Mouse (Mus musculus) cerebellum, adult 2 months (tissue): ENCODE measurements around the gene Cda. TPM values are rescaled to one million over a fixed set of nuclear protein-coding genes. Genes with fewer than 3 reads are reported as not detected.
"Not testable (repeated sequence)": the region's sequence is repeated elsewhere in the genome, so short reads cannot be mapped to it uniquely, and the experiment has no call there.

Experiments used
- DNase-seq, 2 experiments: peaks; one replicate each; pipeline ENCODE4 v3.0.0; 2021
- H3K27ac ChIP-seq: fragments of 200-500 bp; 2 replicates; pipeline ENCODE4 v1.5.1; 2012; ENCODE audit warnings: low read length, control low read depth, inconsistent platforms; ENCODE audit not compliant: insufficient read depth
- H3K27me3 ChIP-seq: fragments of 200-500 bp; 2 replicates; pipeline ENCODE4 v1.6.1; 2012; ENCODE audit warnings: inconsistent platforms, mild to moderate bottlenecking, low read length, moderate library complexity; ENCODE audit not compliant: control insufficient read depth, insufficient read depth
- H3K4me1 ChIP-seq: fragments of 200-500 bp; 2 replicates; pipeline ENCODE4 v1.6.1; 2011; ENCODE audit warnings: low read length; ENCODE audit not compliant: control insufficient read depth, insufficient read depth
- H3K4me3 ChIP-seq: fragments of 200-500 bp; replicated peaks from 2 replicates; pipeline ENCODE3; 2011; ENCODE audit warnings: mild to moderate bottlenecking, low read depth, low read length, control low read depth; ENCODE audit not compliant: insufficient read depth
- CTCF ChIP-seq: fragments of 200-500 bp; IDR thresholded peaks from 2 replicates; pipeline ENCODE4 v1.5.1; 2011; ENCODE audit warnings: low read depth, mild to moderate bottlenecking, control low read depth, low read length, moderate library complexity, borderline replicate concordance; ENCODE audit not compliant: insufficient read depth
- POLR2A ChIP-seq: fragments of 200-500 bp; IDR thresholded peaks from 2 replicates; pipeline ENCODE4 v1.6.1; 2011; ENCODE audit warnings: low read length, control low read depth, borderline replicate concordance; ENCODE audit not compliant: insufficient read depth
- WGBS: fragments of 180-500 bp; shearing (Covaris S2); methylation state at CpG from one replicate; pipeline ENCODE4 v1.1.7; 2018; 5-methylcytosine and 5-hydroxymethylcytosine counted together
- polyA plus RNA-seq: library from polyadenylated mRNA; depleted of rRNA; stranded (reverse); fragments of >200 nt; gene quantifications from 2 replicates; pipeline ENCODE4 v1.2.3, GENCODE M21; 2012

The Cda gene
- polyA plus RNA-seq, 1 experiment, result 15.4 TPM

- TF ChIP-seq CTCF (peak; percentile 52; the same call in 1 of the 2 replicates), POLR2A (no peak)
These were observed 27.8 kb downstream of the Cda start for GRCm38 (mm10) chr4:138339963-138340362.

GRCm38 (mm10) chr4:138337341-138337740 is 30.5 kb downstream of the Cda start:
- H3K27me3 ChIP-seq, result no peaks in the 10 kb centered on the region
- peaks cover 19% of the 10 kb centered on the region for H3K4me1 ChIP-seq
- no peak for TF ChIP-seq POLR2A
- no peak for TF ChIP-seq CTCF
- no peak overlapping the region for H3K4me3 ChIP-seq
- H3K27ac ChIP-seq, result no peak overlapping the region
- 90% methylated on average over 9 of the region's 9 CpGs for WGBS
- DNase-seq, result no peak

More at GRCm38 (mm10) chr4:138339963-138340362, 27.8 kb downstream of the Cda start:
- WGBS, result 39% methylated on average over 4 of the region's 4 CpGs
- Histone ChIP-seq H3K4me3 (no peak overlapping the region), H3K27ac (no peak overlapping the region), H3K4me1 (peaks cover 35% of the 10 kb centered on the region), H3K27me3 (no peaks in the 10 kb centered on the region)
- DNase-seq, result peak; percentile 44 to 58

DNA sequence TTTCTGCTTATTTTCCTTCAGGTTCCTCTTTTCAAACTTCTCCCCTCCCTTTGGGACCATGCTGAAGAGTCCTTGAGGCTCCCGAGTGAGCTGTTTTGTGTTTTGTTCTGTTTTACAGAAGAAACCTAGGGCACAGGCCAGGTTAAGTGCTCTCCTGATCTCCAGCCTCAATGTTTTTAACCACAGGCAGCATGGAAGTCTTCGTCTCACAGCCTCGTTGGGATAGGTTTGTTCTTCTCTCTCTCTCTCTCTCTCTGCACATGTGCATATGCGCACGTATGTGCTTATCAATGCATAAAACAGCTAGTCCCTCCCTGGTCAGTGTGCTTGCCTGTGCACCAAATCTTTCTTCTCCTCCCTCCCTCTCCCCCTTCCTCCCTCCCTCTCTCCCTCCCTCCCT is 30.9 kb downstream of the Cda start:
- Histone ChIP-seq H3K4me1 (peaks cover 19% of the 10 kb centered on the region), H3K27me3 (no peaks in the 10 kb centered on the region), H3K4me3 (no peak overlapping the region), H3K27ac (no peak overlapping the region)
- WGBS, result 87% methylated on average over 5 of the region's 5 CpGs
- TF ChIP-seq CTCF (no peak), POLR2A (no peak)
- DNase-seq, result no peak

- WGBS, result 87% methylated on average over 6 of the region's 6 CpGs
These were observed 32.1 kb downstream of the Cda start for GRCm38 (mm10) chr4:138335648-138336047.

GRCm38 (mm10) chr4:138335036-138335435 is 32.8 kb downstream of the Cda start:
- Histone ChIP-seq H3K4me3 (no peak overlapping the region), H3K27ac (no peak overlapping the region), H3K4me1 (peaks cover 12% of the 10 kb centered on the region), H3K27me3 (no peaks in the 10 kb centered on the region)
- no peak for TF ChIP-seq POLR2A
- TF ChIP-seq CTCF, result no peak
- peak; percentile 14 to 48 for DNase-seq
- 39% methylated on average over 12 of the region's 12 CpGs for WGBS

More at GRCm38 (mm10) chr4:138335648-138336047, 32.1 kb downstream of the Cda start:
- H3K4me3 ChIP-seq, result no peak overlapping the region
- no peak overlapping the region for H3K27ac ChIP-seq
- no peak for TF ChIP-seq POLR2A
- H3K4me1 ChIP-seq, result peaks cover 18% of the 10 kb centered on the region
- no peaks in the 10 kb centered on the region for H3K27me3 ChIP-seq
- no peak for DNase-seq

DNA sequence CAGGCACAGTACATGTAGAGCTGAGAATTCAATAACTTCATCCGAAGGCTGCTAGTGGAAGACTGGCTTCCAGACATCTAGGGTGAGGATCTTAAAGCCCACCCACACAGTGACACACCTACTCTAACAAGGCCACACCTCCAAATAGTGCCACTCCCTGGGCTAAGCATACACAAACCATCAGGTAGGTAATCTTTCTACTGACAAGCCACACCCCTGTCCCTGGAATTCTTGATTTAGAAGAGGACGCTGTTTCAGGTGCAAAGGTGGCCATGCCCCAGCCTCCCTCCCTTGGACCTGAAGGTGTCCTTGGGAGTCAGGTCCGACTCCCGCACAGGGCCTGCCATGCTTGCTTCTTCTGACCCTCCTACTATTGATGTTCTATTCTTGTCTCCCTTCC is 34.7 kb downstream of the Cda start:
- H3K27ac ChIP-seq, result no peak overlapping the region
- WGBS, result 93% methylated on average over 4 of the region's 4 CpGs
- no peak for DNase-seq
- TF ChIP-seq CTCF (no peak), POLR2A (no peak)
- H3K27me3 ChIP-seq, result no peaks in the 10 kb centered on the region
- H3K4me1 ChIP-seq, result peaks cover 12% of the 10 kb centered on the region
- H3K4me3 ChIP-seq, result no peak overlapping the region

DNA sequence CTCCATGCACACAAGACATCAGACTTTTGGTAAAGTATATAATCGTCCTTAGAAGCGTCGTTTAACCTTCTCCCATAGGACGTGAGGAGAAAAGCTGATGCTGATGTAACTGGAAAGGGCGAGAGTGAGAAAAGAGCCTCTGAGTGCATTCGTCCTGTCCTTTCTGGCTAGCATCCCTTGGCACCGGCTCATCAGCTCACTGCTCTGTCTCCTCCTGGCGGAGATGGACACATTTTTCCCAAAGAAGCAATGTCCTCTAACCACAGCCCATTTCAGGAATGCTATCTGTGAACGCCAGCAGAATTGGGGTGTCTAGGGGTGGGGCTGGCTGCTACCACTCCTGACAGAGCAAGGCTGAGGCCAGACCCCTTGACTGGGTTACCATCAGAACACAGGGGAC is 36.1 kb downstream of the Cda start:
- Histone ChIP-seq H3K27me3 (no peaks in the 10 kb centered on the region), H3K4me1 (peaks cover 12% of the 10 kb centered on the region), H3K4me3 (no peak overlapping the region), H3K27ac (no peak overlapping the region)
- DNase-seq, result peak; percentile 40 to 54
- 18% methylated on average over 9 of the region's 9 CpGs for WGBS
- peak; percentile 48; the same call in 1 of the 2 replicates for TF ChIP-seq CTCF
- TF ChIP-seq POLR2A, result no peak

DNA sequence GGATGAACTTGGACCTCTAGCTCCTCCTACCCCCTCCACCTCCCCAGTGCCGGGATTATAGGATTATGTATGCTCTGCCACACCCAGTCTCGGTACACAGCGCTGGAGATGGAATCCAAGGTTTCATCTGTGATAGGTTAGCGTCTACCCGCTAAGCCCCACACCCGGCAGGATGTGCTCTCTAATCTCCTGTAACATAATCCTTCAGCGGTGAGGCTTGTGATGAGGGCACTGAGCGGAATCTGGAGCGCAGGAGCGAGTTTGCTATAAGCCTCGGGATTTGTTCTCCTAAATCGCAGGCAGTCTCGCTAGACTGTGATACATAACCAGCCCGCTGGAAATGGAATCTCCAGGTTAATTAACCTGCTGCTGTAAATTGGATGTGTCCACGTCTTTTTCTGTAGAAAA is 37.5 kb downstream of the Cda start:
- no peak overlapping the region for H3K4me3 ChIP-seq
- H3K4me1 ChIP-seq, result peaks cover 12% of the 10 kb centered on the region
- no peaks in the 10 kb centered on the region for H3K27me3 ChIP-seq
- no peak overlapping the region for H3K27ac ChIP-seq
- TF ChIP-seq POLR2A, result no peak
- no peak for TF ChIP-seq CTCF
- 38% methylated on average over 15 of the region's 15 CpGs for WGBS
- no peak for DNase-seq

DNA sequence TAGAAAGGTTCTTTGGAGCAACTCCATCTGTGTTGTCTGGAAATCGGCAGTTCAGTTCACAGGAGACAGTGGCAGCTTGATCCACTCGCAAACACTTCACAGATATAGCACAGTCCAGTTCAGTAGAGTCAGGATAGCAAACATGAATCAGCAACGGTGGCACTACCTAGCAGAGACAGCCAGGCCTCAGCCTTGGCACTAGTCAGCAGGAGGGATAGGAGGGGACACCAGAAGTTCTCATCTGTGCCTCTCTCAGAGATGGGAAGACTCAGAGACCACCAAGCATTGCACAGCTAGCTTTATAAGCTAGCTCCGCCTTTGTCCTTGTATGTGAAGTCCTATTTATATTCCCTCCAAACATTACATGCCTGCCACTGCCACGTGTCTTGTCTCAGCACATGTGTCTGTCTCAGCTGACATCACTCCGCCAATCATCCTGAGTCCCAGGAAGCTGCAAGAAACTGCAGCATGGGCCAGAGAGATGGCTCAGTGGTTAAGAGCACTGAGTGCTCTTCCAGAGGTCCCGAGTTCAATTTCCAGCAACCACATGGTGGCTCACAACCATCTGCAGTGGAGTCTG is 39.8 kb downstream of the Cda start:
- WGBS, result 54% methylated on average over 7 of the region's 7 CpGs
- H3K27ac ChIP-seq, result no peak overlapping the region
- TF ChIP-seq POLR2A, result no peak
- no peak for TF ChIP-seq CTCF
- H3K27me3 ChIP-seq, result no peaks in the 10 kb centered on the region
- no peak for DNase-seq
- peaks cover 12% of the 10 kb centered on the region for H3K4me1 ChIP-seq
- H3K4me3 ChIP-seq, result peak overlapping the region; percentile 17

- WGBS, result 50% methylated on average over 8 of the region's 12 CpGs
- not testable (repeated sequence) for DNase-seq, H3K27me3 ChIP-seq, H3K4me3 ChIP-seq, H3K27ac ChIP-seq
- H3K4me1 ChIP-seq, result peaks cover 13% of the 10 kb centered on the region
These were observed 40.6 kb downstream of the Cda start for GRCm38 (mm10) chr4:138327155-138327554.
